Mouse (Mus musculus) adrenal gland, adult 2 months (tissue): Measurements from ENCODE around the gene Ric3. TPM values are rescaled to one million over a fixed set of nuclear protein-coding genes. Genes with fewer than 3 reads are reported as not detected.
A peak's percentile ranks its signal among the peaks of the same experiment; 100 is the strongest.

Source experiments
- DNase-seq: peaks from one replicate; pipeline ENCODE4 v3.0.0; 2021
- polyA plus RNA-seq: library from polyadenylated mRNA; depleted of rRNA; stranded (reverse); fragments of >200 nt; gene quantifications from 2 replicates; pipeline ENCODE4 v1.2.3, GENCODE M21; 2012
- total RNA-seq, 2 experiments: library from RNA; stranded (reverse); gene quantifications; 2 replicates each; pipeline ENCODE4 v1.2.3; 2021

Ric3 gene
- total and polyA plus RNA-seq, 3 experiments: 39.6 to 98.5 (median 63.7) TPM

DNA sequence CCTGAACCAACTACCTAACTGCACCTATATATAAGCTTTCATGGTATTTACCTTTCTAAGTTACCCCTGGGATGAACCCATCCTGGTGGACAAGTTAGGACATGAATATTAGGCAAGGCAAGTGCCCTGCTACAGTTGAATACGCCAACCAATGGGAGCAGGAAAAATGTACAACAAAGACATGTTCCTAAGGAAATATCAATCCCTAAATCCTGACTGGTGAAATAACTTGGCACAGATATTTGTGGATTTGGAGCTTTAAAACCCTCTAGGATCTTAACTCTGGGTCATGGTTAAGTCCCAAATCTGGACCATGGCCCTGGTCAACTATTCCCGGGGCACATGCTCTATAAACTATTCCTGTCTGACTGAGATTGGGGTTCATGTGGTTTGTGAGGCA lies 37.3 kb downstream of the Ric3 start:
- no peak for DNase-seq

GRCm38 (mm10) chr7:109039445-109039844 lies 43.7 kb downstream of the Ric3 start:
- no peak for DNase-seq

- DNase-seq: no peak
Observed at GRCm38 (mm10) chr7:109038987-109039386, 44.1 kb downstream of the Ric3 start.

GRCm38 (mm10) chr7:109038121-109038735 lies 44.9 kb downstream of the Ric3 start:
- no peak for DNase-seq

GRCm38 (mm10) chr7:109032054-109032453 lies 51.1 kb downstream of the Ric3 start:
- DNase-seq: no peak

DNA sequence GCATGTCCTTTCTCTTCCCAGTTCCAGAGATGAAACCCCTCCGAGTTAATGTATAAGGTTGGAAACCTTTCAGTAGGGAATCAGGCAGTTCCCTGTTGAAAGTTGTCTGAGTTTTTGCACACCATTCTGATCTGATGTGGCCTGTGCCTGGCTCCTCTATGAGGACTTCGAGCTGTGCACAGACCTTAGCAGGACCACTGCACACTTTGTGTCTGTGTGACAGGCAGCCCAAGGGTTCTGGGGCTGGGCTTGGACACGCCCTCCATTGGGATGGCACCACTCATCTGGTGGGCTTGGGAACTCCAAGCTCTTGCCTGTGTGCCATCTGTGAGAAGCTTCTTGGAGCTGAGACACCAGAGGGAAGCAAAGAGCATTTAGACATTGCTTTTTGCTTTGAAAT lies 51.8 kb downstream of the Ric3 start:
- no peak for DNase-seq

DNA sequence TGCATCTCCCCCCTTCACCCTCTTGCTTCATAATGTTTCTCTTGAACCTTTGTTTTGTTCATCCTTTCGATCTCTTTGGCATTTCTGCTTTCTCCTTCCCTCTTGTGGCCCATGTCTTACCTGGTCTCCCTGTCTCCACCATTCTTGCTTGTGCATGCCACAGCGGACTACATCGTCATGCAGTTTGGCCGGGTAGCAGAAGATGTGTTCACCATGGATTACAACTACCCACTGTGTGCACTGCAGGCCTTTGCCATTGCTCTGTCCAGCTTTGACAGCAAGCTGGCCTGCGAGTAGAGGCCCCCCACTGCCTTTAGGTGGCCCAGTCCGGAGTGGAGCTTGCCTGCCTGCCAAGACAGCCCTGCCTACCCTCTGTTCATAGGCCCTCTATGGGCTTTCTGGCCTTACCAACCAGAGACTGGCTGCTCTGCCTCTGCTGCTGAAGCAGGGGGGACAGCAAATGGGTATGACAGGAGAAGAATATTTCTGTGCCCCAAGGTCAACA lies 53.1 kb downstream of the Ric3 start:
- no peak for DNase-seq

- DNase-seq: peak; percentile 53
Observed at GRCm38 (mm10) chr7:109028204-109028603, 54.9 kb downstream of the Ric3 start.

- no peak for DNase-seq
Observed at GRCm38 (mm10) chr7:109027721-109028120, 55.4 kb downstream of the Ric3 start.

DNA sequence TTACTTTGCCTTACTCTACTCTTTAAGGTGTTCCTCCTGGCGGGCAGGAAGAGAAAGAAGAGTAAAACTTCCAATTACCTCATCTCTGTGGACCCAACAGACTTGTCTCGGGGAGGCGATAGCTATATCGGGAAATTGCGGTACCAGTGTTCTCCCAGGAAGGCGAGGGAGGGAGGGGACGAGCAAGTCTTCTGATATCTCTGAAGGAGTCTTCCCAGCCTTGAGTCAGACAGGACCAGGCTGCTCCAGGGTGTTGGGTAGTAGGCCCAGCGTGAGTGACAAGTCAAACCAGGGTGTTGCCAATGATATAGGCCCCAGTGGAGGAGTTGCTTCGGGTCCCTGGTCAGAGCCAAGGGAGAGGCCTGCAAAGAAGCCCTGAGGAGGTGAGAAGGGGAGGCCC lies 56.2 kb downstream of the Ric3 start:
- DNase-seq: no peak

DNA sequence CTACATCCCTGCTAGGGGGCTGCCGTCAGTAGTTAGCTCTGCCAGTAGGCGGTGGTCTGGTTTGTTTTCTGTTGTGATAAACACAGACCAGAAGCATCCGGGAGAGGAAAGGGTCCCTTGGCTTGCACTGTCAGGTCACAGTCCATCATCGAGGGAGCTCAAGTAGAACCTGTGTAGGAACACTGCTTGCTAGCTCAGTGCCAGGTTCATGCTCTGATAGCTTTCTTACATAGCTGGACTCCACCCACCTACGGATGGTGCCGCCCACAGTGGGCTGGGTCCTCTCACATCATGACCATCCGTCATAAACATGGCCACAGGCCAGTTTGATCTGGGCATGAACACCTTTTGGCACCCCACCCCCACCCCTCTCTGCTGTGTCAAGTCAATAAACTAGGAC lies 57.4 kb downstream of the Ric3 start:
- no peak for DNase-seq

DNA sequence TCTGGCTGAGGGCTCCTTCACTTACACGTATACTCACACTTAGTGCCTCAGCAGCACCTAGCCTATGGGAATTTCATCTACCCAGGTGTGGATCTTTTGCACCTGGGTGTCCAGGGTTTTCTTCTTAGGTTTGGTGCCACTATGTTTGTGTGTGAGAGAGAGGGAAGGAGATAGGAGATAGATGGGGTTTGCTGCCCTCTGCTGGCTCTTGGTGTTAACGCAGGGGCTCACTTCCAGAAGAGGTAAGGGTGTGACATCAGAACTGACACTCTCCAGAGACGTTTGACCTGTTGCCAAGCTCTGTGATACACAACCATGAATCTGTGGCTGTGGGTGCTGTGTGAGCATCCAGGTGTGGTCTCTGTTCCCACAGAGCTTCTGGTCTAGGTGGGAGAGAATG lies 61.7 kb downstream of the Ric3 start:
- peak; percentile 71 for DNase-seq

DNA sequence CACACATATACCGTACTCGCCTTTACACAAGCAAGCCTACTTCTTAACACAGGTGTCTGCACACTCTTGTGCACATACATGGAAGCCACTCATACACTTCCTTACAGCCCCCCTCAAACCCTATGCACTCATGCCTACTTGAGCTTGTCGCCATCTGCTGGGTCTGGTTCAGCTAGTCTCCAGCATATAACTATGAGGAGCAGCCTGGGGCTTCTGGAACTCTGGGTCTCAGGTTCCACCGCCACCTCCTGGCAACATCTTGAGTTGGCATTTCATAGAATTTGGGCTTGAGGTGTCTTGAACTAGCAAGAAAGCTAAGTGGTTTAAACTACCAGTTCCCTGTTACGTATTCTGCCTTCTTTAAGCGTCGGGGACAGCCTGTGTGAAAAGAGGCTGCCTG lies 63.9 kb downstream of the Ric3 start:
- no peak for DNase-seq

- DNase-seq: peak; percentile 46
Observed at GRCm38 (mm10) chr7:109016378-109016923, 66.7 kb downstream of the Ric3 start.

DNA sequence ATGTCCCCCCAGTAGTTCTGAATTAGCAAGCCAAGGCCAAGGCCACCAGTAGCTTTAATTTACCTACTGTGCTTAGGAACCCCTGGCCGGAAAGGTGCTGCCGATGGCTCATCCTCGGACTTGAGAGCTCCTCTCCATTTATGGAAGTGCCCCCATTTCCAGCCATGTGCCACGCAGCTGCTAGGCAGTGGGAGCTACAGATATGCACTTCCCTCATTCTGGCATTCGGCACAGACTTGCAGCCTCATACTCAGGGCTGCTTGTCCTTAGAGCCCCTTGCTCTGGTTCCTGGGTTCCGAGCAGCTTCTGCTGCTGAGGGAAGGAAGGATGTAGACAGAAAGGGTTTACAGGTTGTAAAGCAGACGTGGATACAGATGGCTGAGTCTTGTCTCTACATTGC lies 68.3 kb downstream of the Ric3 start:
- peak; percentile 22 for DNase-seq

DNA sequence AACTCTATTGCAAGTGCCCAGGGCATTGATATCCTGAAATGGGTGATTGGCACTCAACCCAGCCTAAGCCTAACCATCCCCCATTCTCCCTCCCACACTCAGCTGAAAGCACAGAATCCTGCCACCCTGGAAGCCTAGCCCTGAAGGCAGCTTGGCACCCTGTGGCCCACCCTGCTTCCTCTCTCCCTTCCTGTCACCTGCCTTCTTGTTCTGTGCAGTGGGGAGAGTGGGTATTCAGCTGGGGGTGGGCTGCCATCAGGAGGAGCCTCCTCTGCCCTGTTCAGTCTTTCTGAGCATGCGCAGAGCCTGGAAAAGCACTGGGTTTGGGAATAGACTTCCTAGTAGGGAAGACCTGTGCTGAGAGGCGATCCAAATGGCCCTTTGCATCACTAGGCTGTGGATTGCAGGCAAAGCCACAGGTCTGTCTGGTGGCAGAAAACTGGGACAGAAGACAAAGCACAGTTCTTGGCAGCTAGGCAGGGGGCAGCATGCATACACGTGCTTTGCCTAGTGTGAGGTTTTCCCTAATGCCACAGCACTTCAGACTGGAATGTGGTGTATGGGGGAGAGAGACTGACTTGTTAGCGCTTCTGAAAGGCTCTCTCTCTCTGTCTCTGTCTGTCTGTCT lies 70.0 kb downstream of the Ric3 start:
- no peak for DNase-seq

DNA sequence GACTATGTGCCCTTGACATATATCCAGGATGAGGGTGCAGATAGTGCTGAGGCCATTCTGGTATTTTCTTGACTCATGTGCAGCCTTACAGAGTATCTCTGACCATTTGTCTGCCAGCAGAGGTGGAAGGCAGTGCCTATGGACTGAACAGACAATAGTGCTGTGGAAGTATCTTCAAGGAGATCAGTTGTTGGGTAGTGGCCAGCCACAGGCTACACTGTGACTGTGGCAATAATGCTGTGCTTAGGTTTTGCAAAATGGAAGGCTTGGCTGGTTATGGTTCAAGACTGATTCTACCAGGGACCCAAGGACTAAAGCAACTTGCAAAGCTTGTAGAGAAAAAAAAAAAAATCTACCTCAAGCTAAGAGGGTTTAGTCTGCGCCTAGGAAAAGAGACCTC lies 70.6 kb downstream of the Ric3 start:
- DNase-seq: peak; percentile 49

GRCm38 (mm10) chr7:109011596-109012180 lies 71.4 kb downstream of the Ric3 start:
- peak; percentile 33 for DNase-seq

GRCm38 (mm10) chr7:109010720-109011595 lies 72.2 kb downstream of the Ric3 start:
- peak; percentile 67 for DNase-seq

- DNase-seq: no peak
Observed at GRCm38 (mm10) chr7:109009260-109009659, 73.9 kb downstream of the Ric3 start.

- DNase-seq: peak; percentile 26
Observed at GRCm38 (mm10) chr7:109003653-109004052, 79.5 kb downstream of the Ric3 start.

DNA sequence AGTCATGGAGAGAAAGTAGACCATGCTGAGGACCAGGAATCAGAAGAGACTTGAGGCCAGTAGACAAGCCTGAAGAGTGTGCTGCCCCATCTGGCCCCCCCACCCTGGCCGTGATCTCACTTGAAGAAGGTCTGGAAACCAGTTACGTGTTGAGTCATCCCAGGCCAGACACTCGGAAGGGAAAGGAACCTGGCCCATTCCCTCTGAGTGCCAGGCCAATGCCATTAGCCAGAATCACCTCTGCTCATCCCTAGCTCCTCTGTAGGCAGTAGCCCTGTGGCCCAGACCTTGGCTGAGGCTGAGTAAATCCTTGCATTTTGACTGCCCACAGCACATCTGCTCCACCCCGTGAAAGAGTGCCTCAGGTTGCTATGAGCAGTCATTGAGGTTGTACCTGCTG lies 81.2 kb downstream of the Ric3 start:
- DNase-seq: peak; percentile 44
